Mouse (Mus musculus): Measurements from ENCODE around the gene Trim46. TPM values are rescaled to one million over a fixed set of nuclear protein-coding genes. Genes with fewer than 3 reads are reported as not detected.
A peak's percentile ranks its signal among the peaks of the same experiment; 100 is the strongest.

The Trim46 gene
- polyA plus RNA-seq (2017; shearing (Covaris generic)): 1 to 10 TPM; 4.0 to 7.0 TPM

- peak; percentile 82 for ATAC-seq
Observed at GRCm38 (mm10) chr3:89246261-89247100, at the start of gene Trim46. Gene Trim46 (minus strand): TSS chr3:89246309.

GRCm38 (mm10) chr3:89295685-89296230 is 49.6 kb upstream of the Trim46 start:
- no peak for ATAC-seq

GRCm38 (mm10) chr3:89294195-89294594 is 48.1 kb upstream of the Trim46 start:
- ATAC-seq: no peak

- ATAC-seq: no peak
Observed at GRCm38 (mm10) chr3:89293247-89293918, 47.3 kb upstream of the Trim46 start.

GRCm38 (mm10) chr3:89292303-89292702 is 46.2 kb upstream of the Trim46 start:
- no peak for ATAC-seq

GRCm38 (mm10) chr3:89291874-89292273 is 45.8 kb upstream of the Trim46 start:
- ATAC-seq: no peak

GRCm38 (mm10) chr3:89288503-89288928 is 42.4 kb upstream of the Trim46 start:
- ATAC-seq: no peak

- no peak for ATAC-seq
Observed at GRCm38 (mm10) chr3:89287286-89287685, 41.2 kb upstream of the Trim46 start.

- no peak for ATAC-seq
Observed at GRCm38 (mm10) chr3:89285526-89285925, 39.4 kb upstream of the Trim46 start.

- no peak for ATAC-seq
Observed at GRCm38 (mm10) chr3:89284261-89284660, 38.2 kb upstream of the Trim46 start.

- no peak for ATAC-seq
Observed at GRCm38 (mm10) chr3:89282291-89282643, 36.2 kb upstream of the Trim46 start.

GRCm38 (mm10) chr3:89281579-89282290 is 35.6 kb upstream of the Trim46 start:
- ATAC-seq: peak; percentile 78

- ATAC-seq: peak; percentile 43
Observed at GRCm38 (mm10) chr3:89280606-89281511, 34.8 kb upstream of the Trim46 start, which contains the start of gene Efna1. Gene Efna1 (minus strand): TSS chr3:89281142.

- ATAC-seq: no peak
Observed at GRCm38 (mm10) chr3:89280050-89280605, 34.0 kb upstream of the Trim46 start.

GRCm38 (mm10) chr3:89279153-89279890 is 33.2 kb upstream of the Trim46 start:
- ATAC-seq: peak; percentile 14

- no peak for ATAC-seq
Observed at GRCm38 (mm10) chr3:89278643-89279042, 32.5 kb upstream of the Trim46 start.

- no peak for ATAC-seq
Observed at GRCm38 (mm10) chr3:89278107-89278506, 32.0 kb upstream of the Trim46 start.

- ATAC-seq: no peak
Observed at GRCm38 (mm10) chr3:89277281-89278021, 31.3 kb upstream of the Trim46 start.

GRCm38 (mm10) chr3:89276061-89276460 is 30.0 kb upstream of the Trim46 start:
- ATAC-seq: no peak

- no peak for ATAC-seq
Observed at GRCm38 (mm10) chr3:89271760-89272159, 25.7 kb upstream of the Trim46 start.

Data from CD4-positive, CD25-positive, alpha-beta regulatory T cell, adult 4 months (primary cell).